Mouse (Mus musculus) fibroblast of lung, adult 2 months (primary cell): ENCODE measurements around the gene Slpi.

Source experiments
- DNase-seq: peaks from one replicate; pipeline ENCODE4 v3.0.0-alpha.2; 2011; ENCODE audit warnings: low read depth

Gene Slpi

GRCm38 (mm10) chr2:164389020-164389419 lies at the start of gene Slpi:
Gene Slpi (minus strand): TSS chr2:164389095.
- DNase-seq = no peak

- DNase-seq = no peak
Observed at GRCm38 (mm10) chr2:164438257-164438656, 49.4 kb upstream of the Slpi start.

GRCm38 (mm10) chr2:164437710-164438109 lies 48.8 kb upstream of the Slpi start:
- no peak for DNase-seq

GRCm38 (mm10) chr2:164436961-164437360 lies 48.1 kb upstream of the Slpi start:
- no peak for DNase-seq

- no peak for DNase-seq
Observed at GRCm38 (mm10) chr2:164436215-164436913, 47.5 kb upstream of the Slpi start.

GRCm38 (mm10) chr2:164435216-164436090 lies 46.6 kb upstream of the Slpi start:
- no peak for DNase-seq

GRCm38 (mm10) chr2:164434681-164435080 lies 45.8 kb upstream of the Slpi start:
- no peak for DNase-seq

GRCm38 (mm10) chr2:164433278-164433895 lies 44.5 kb upstream of the Slpi start:
- no peak for DNase-seq

GRCm38 (mm10) chr2:164432541-164433191 lies 43.8 kb upstream of the Slpi start:
- DNase-seq = peak; percentile 99

- DNase-seq = peak; percentile 96
Observed at GRCm38 (mm10) chr2:164431676-164432465, 43.0 kb upstream of the Slpi start.

GRCm38 (mm10) chr2:164430697-164431096 lies 41.8 kb upstream of the Slpi start:
- no peak for DNase-seq

GRCm38 (mm10) chr2:164429881-164430615 lies 41.2 kb upstream of the Slpi start:
- no peak for DNase-seq

- no peak for DNase-seq
Observed at GRCm38 (mm10) chr2:164428451-164428850, 39.6 kb upstream of the Slpi start.

GRCm38 (mm10) chr2:164426952-164427351 lies 38.1 kb upstream of the Slpi start:
- no peak for DNase-seq

GRCm38 (mm10) chr2:164426121-164426520 lies 37.2 kb upstream of the Slpi start:
- DNase-seq = no peak

GRCm38 (mm10) chr2:164425401-164425800 lies 36.5 kb upstream of the Slpi start:
- no peak for DNase-seq

GRCm38 (mm10) chr2:164424406-164424805 lies 35.5 kb upstream of the Slpi start:
- no peak for DNase-seq

GRCm38 (mm10) chr2:164423464-164423863 lies 34.6 kb upstream of the Slpi start:
- no peak for DNase-seq

- DNase-seq = no peak
Observed at GRCm38 (mm10) chr2:164422675-164423393, 33.9 kb upstream of the Slpi start.

GRCm38 (mm10) chr2:164421979-164422378 lies 33.1 kb upstream of the Slpi start:
- DNase-seq = no peak
